Mouse (Mus musculus) ES-E14 (cell line): ENCODE measurements around the gene E030018B13Rik. TPM values are rescaled to one million over a fixed set of nuclear protein-coding genes. Genes with fewer than 3 reads are reported as not detected.

Experiments
- DNase-seq: peaks from one replicate; pipeline ENCODE4 v3.0.0-alpha.2; 2013; ENCODE audit warnings: low read depth, low spot score
- H3K27ac ChIP-seq: 2 replicates; pipeline ENCODE4 v1.5.1; 2012; ENCODE audit warnings: low read depth, mild to moderate bottlenecking, low read length, moderate library complexity, mixed read lengths; ENCODE audit not compliant: poor library complexity, insufficient read depth, severe bottlenecking
- H3K36me3 ChIP-seq: 2 replicates; pipeline ENCODE4 v1.6.1; 2012; ENCODE audit warnings: mild to moderate bottlenecking, low read length, moderate library complexity, mixed read lengths; ENCODE audit not compliant: control insufficient read depth, poor library complexity, insufficient read depth, severe bottlenecking
- H3K4me1 ChIP-seq, 2 experiments: fragments of 150-350 bp in 1 of 2; sonication (generic) in 1 of 2; 2 replicates each; pipeline ENCODE4 v1.6.1; 2012; ENCODE audit warnings: low read length in 2 of 2, mild to moderate bottlenecking in 1 of 2, mixed read lengths in 1 of 2; ENCODE audit not compliant: control insufficient read depth in 2 of 2, insufficient read depth in 2 of 2, poor library complexity in 1 of 2
- H3K4me3 ChIP-seq, 2 experiments: fragments of 150-350 bp in 1 of 2; sonication (generic) in 1 of 2; 2 replicates each; pipeline ENCODE4 v1.5.1; 2012; ENCODE audit warnings: low read length in 2 of 2, low read depth in 1 of 2, mild to moderate bottlenecking in 1 of 2, mixed read lengths in 1 of 2; ENCODE audit not compliant: insufficient read depth in 1 of 2, poor library complexity in 1 of 2, severe bottlenecking in 1 of 2
- H3K9ac ChIP-seq: 2 replicates; pipeline ENCODE4 v1.6.1; 2012; ENCODE audit warnings: low read depth, mild to moderate bottlenecking, low read length, mixed read lengths; ENCODE audit not compliant: poor library complexity, insufficient read depth, severe bottlenecking
- H3K9me3 ChIP-seq: fragments of 150-350 bp; sonication (generic); 2 replicates; pipeline ENCODE4 v1.6.1; 2012; ENCODE audit warnings: low read depth, mild to moderate bottlenecking, low read length; ENCODE audit not compliant: control insufficient read depth, insufficient read depth
- CHD2 ChIP-seq: IDR thresholded peaks from 2 replicates; pipeline ENCODE4 v1.6.1; 2014; ENCODE audit warnings: mild to moderate bottlenecking, low read depth, low read length, inconsistent platforms
- HCFC1 ChIP-seq: IDR thresholded peaks from 2 replicates; pipeline ENCODE4 v1.6.1; 2012; ENCODE audit warnings: low read length, inconsistent platforms, borderline replicate concordance; ENCODE audit not compliant: insufficient read depth
- MAFK ChIP-seq: IDR thresholded peaks from 2 replicates; pipeline ENCODE4 v1.6.1; 2014; ENCODE audit warnings: mild to moderate bottlenecking, low read depth, low read length, inconsistent platforms; ENCODE audit not compliant: insufficient read depth
- ZC3H11A ChIP-seq: IDR thresholded peaks from 2 replicates; pipeline ENCODE4 v1.6.1; 2012; ENCODE audit warnings: low read depth, mild to moderate bottlenecking, inconsistent platforms, low read length, borderline replicate concordance
- ZNF384 ChIP-seq: IDR thresholded peaks from 2 replicates; pipeline ENCODE4 v1.6.1; 2012; ENCODE audit warnings: low read depth, low read length, inconsistent platforms
- in situ Hi-C, 2 experiments: fragments of 600-800 bp; cut with MboI; formaldehyde crosslinking; loops; one replicate each; pipeline ENCODE4 v1.15.1; 2025; ENCODE audit warnings: low sequenced_read_pairs in 2 of 2, inconsistent platforms in 1 of 2; ENCODE audit not compliant: unreplicated experiment in 2 of 2
- total RNA-seq: library from RNA; depleted of rRNA; stranded (reverse); fragments of 300-350 nt; gene quantifications from 2 replicates; pipeline ENCODE4 v1.2.3, GENCODE M21; 2012

E030018B13Rik gene
- total RNA-seq, 1 experiment: not detected

GRCm38 (mm10) chr7:63941050-63941449 is 24.4 kb downstream of the E030018B13Rik start:
- in situ Hi-C loops: no loop called here
- H3K4me1 ChIP-seq: peaks cover 0 to 8% of the 10 kb centered on the region in 2 experiments; a peak in 2 of 4 replicates
- H3K4me3 ChIP-seq: no peak overlapping the region
- H3K27ac ChIP-seq: no peak overlapping the region
- TF ChIP-seq MAFK (no peak), CHD2 (no peak), ZNF384 (no peak), ZC3H11A (no peak), HCFC1 (no peak)
- no peak for DNase-seq
- H3K9me3 ChIP-seq: no peaks in the 10 kb centered on the region
- H3K36me3 ChIP-seq: no peaks in the 10 kb centered on the region
- H3K9ac ChIP-seq: no peak overlapping the region

- TF ChIP-seq ZNF384 (no peak), ZC3H11A (no peak), MAFK (no peak), HCFC1 (no peak), CHD2 (no peak)
- no peak overlapping the region for H3K27ac ChIP-seq
Observed at GRCm38 (mm10) chr7:63941501-63941900, 24.8 kb downstream of the E030018B13Rik start.

GRCm38 (mm10) chr7:63943946-63944345 is 27.3 kb downstream of the E030018B13Rik start:
- TF ChIP-seq ZNF384 (no peak), ZC3H11A (no peak), CHD2 (no peak), MAFK (no peak)
- Histone ChIP-seq H3K27ac (no peak overlapping the region), H3K4me1 (peaks cover 4 to 16% of the 10 kb centered on the region in 2 experiments), H3K9ac (no peak overlapping the region), H3K36me3 (no peaks in the 10 kb centered on the region), H3K9me3 (no peaks in the 10 kb centered on the region), H3K4me3 (no peak overlapping the region)
- in situ Hi-C loops: no loop called here
- DNase-seq: no peak

More at GRCm38 (mm10) chr7:63941501-63941900, 24.8 kb downstream of the E030018B13Rik start:
- H3K4me1 ChIP-seq: peaks cover 0 to 8% of the 10 kb centered on the region in 2 experiments; a peak in 2 of 4 replicates
- H3K4me3 ChIP-seq: no peak overlapping the region
- DNase-seq: no peak
- H3K9ac ChIP-seq: no peak overlapping the region
- in situ Hi-C loops: no loop called here
- no peaks in the 10 kb centered on the region for H3K9me3 ChIP-seq
- H3K36me3 ChIP-seq: no peaks in the 10 kb centered on the region

- no peaks in the 10 kb centered on the region for H3K36me3 ChIP-seq
- no peak for TF ChIP-seq MAFK
- no peak for TF ChIP-seq ZNF384
- no peak for TF ChIP-seq CHD2
- TF ChIP-seq HCFC1: no peak
- no peak for TF ChIP-seq ZC3H11A
- in situ Hi-C loops: no loop called here
- H3K4me3 ChIP-seq: peak overlapping the region; percentile 21 to 22; a peak in 2 of 4 replicates
- H3K9ac ChIP-seq: peak overlapping the region; percentile 38; the same call in 1 of the 2 replicates
- H3K4me1 ChIP-seq: peaks cover 18 to 38% of the 10 kb centered on the region in 2 experiments
- peak overlapping the region; percentile 98 for H3K27ac ChIP-seq
- H3K9me3 ChIP-seq: no peaks in the 10 kb centered on the region
- peak; percentile 55 for DNase-seq
Observed at GRCm38 (mm10) chr7:63947514-63948487, 31.1 kb downstream of the E030018B13Rik start.
